Mouse (Mus musculus) testis, adult 2 months (tissue): Measurements from ENCODE around the gene Bgn.

Source experiments
- CTCF ChIP-seq: fragments of 200-500 bp; IDR thresholded peaks from 2 replicates; pipeline ENCODE4 v1.5.1; 2012; ENCODE audit warnings: low read depth, mild to moderate bottlenecking, inconsistent platforms, low read length, moderate library complexity; ENCODE audit not compliant: control insufficient read depth, insufficient read depth, insufficient replicate concordance
- POLR2A ChIP-seq: fragments of 200-500 bp; IDR thresholded peaks from 2 replicates; pipeline ENCODE4 v1.6.1; 2012; ENCODE audit warnings: low read depth, mild to moderate bottlenecking, inconsistent platforms, low read length, moderate library complexity; ENCODE audit not compliant: control insufficient read depth

DNA sequence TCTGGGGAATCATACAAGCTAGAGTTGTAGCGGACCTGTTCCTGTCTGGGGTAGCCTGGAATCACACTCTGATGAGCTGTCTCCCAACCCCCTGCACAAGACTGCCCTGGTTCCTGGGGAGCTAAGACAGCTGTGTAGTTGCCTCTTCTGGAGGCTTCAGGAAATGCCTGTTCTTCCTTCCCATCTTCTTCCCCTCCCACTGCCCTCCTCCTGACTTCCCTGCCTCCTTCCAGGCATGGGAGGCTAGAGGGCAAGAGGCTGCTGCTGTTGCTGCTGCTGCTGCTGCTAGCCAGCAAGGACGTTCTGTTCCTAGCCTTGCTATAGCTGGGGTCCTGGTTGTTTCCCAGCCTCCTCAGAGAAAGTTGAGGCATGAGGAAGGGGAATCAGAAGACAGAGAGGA is 3.1 kb upstream of the Bgn start:
- TF ChIP-seq CTCF (no peak), POLR2A (no peak)
